Mouse (Mus musculus) lung, postnatal 0 days (tissue): ENCODE data around the gene Onecut3. TPM values are rescaled to one million over a fixed set of nuclear protein-coding genes. Genes with fewer than 3 reads are reported as not detected.

Experiments used
- ATAC-seq: fragments of 200-750 bp; cut with Nextera tagmentation; 2 replicates; pipeline ENCODE4 v1.8.0; 2017; ENCODE audit warnings: moderate library complexity
- DNase-seq: peaks from one replicate; pipeline ENCODE4 v3.0.0-alpha.2; 2016; ENCODE audit warnings: low spot score
- H3K27ac ChIP-seq: fragments of 300-500 bp; sonication (generic); 2 replicates; pipeline ENCODE4 v1.5.1; 2014; ENCODE audit warnings: antibody characterized with exemption, mild to moderate bottlenecking, low read length, mixed read lengths
- H3K27me3 ChIP-seq: fragments of 300-500 bp; sonication (generic); replicated peaks from 2 replicates; pipeline ENCODE4 v1.6.1; 2014; ENCODE audit warnings: low read length, mixed read lengths; ENCODE audit not compliant: insufficient read depth
- H3K36me3 ChIP-seq: fragments of 300-500 bp; sonication (generic); 2 replicates; pipeline ENCODE4 v1.6.1; 2014; ENCODE audit warnings: low read length, mixed read lengths; ENCODE audit not compliant: insufficient read depth
- H3K4me1 ChIP-seq: fragments of 300-500 bp; sonication (generic); 2 replicates; pipeline ENCODE4 v1.6.1; 2014; ENCODE audit warnings: antibody characterized with exemption, low read depth, low read length, mixed read lengths; ENCODE audit not compliant: insufficient read depth
- H3K4me2 ChIP-seq: fragments of 300-500 bp; sonication (generic); replicated peaks from 2 replicates; pipeline ENCODE4 v1.6.1; 2014; ENCODE audit warnings: low read depth, mild to moderate bottlenecking, low read length, moderate library complexity, mixed read lengths
- H3K4me3 ChIP-seq: fragments of 300-500 bp; sonication (generic); 2 replicates; pipeline ENCODE4 v1.5.1; 2014; ENCODE audit warnings: low read depth, low read length
- H3K9ac ChIP-seq: fragments of 300-500 bp; sonication (generic); replicated peaks from 2 replicates; pipeline ENCODE4 v1.6.1; 2014; ENCODE audit warnings: low read depth, mild to moderate bottlenecking
- H3K9me3 ChIP-seq: fragments of 300-500 bp; sonication (generic); 2 replicates; pipeline ENCODE4 v1.6.1; 2016; ENCODE audit warnings: low read length, mixed read lengths
- CTCF ChIP-seq: IDR thresholded peaks from 2 replicates; pipeline ENCODE4 v1.5.1; 2016; ENCODE audit warnings: antibody characterized with exemption, mild to moderate bottlenecking
- EP300 ChIP-seq: IDR thresholded peaks from 2 replicates; pipeline ENCODE4 v1.6.1; 2016; ENCODE audit warnings: antibody characterized with exemption, mild to moderate bottlenecking, control low read depth
- WGBS: fragments of 180-500 bp; shearing (Covaris S2); extraction: QIAGEN DNeasy Blood & Tissue Kit; methylation state at CpG from one replicate; pipeline ENCODE4 v1.1.7; 2014; 5-methylcytosine and 5-hydroxymethylcytosine counted together
- polyA plus RNA-seq: library from polyadenylated mRNA; unstranded; fragments of >200 nt; fragmentation: Nextera tagmentation; extraction: Ambion mirVana; gene quantifications from 2 replicates; pipeline ENCODE4 v1.2.1, GENCODE M21; 2015

Onecut3 gene
- not detected in 2 replicates for polyA plus RNA-seq

DNA sequence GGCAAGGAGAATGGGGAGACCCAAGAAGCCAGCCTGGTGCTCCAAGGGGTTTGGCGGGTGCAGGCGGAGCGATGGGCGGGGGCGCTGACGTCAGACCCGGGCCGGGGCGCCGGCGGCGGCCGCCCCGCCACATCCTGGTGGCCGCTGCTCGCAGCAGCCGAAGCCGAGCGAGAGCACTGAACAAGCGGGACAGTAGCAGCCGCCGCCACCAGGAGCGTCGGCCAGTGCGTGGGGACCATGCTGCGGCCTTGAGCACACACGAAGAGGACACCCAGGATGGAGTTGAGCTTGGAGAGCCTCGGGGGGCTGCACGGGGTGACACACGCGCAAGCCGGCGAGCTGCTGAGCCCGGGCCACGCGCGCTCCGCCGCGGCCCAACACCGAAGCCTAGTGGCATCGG lies at the start of gene Onecut3:
Onecut3 (plus strand) TSS at position 104 of the 400 bp plus-strand sequence.
- Histone ChIP-seq H3K4me2 (peak within 1 kb of the TSS; percentile 56), H3K4me3 (peak within 1 kb of the TSS; percentile 35), H3K36me3 (no peaks in the 10 kb centered on the region), H3K27me3 (peaks cover 84% of the 10 kb centered on the region), H3K27ac (no peak within 1 kb of the TSS), H3K9me3 (no peaks in the 10 kb centered on the region), H3K4me1 (peaks cover 7% of the 10 kb centered on the region), H3K9ac (no peak within 1 kb of the TSS)
- WGBS, result 1% methylated on average over 25 of the region's 42 CpGs
- ATAC-seq (peak; percentile 54), DNase-seq (peak; percentile 44)
- TF ChIP-seq CTCF, result peak; percentile 24
- TF ChIP-seq EP300, result no peak

DNA sequence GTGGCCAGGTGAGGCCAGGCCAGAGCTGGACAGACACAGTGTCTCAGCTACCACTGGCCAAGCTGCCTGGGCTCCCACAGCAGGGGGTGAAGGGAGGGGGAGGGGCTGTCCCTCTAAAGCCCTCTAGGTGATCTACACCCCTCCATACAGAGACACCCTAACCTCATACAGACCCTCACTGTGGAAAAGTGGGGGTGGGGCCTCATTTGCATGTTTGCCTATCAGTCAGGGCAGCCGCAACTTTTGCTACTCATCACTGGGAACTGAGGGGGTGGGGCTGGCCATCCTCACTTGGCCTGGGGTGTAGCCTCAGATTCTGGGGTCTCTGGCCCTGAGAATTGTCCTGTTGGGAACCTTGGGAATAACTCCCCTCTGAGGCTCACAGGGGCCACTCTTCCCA lies 49.6 kb upstream of the Onecut3 start:
- Histone ChIP-seq H3K36me3 (no peaks in the 10 kb centered on the region), H3K4me2 (no peak overlapping the region), H3K4me1 (no peaks in the 10 kb centered on the region), H3K27ac (no peak overlapping the region), H3K4me3 (no peak overlapping the region), H3K27me3 (no peaks in the 10 kb centered on the region), H3K9me3 (no peaks in the 10 kb centered on the region), H3K9ac (no peak overlapping the region)
- no peak for TF ChIP-seq CTCF
- no peak for TF ChIP-seq EP300
- DNase-seq (no peak), ATAC-seq (no peak)
- WGBS, result 67% methylated on average over 1 of the region's 1 CpGs

DNA sequence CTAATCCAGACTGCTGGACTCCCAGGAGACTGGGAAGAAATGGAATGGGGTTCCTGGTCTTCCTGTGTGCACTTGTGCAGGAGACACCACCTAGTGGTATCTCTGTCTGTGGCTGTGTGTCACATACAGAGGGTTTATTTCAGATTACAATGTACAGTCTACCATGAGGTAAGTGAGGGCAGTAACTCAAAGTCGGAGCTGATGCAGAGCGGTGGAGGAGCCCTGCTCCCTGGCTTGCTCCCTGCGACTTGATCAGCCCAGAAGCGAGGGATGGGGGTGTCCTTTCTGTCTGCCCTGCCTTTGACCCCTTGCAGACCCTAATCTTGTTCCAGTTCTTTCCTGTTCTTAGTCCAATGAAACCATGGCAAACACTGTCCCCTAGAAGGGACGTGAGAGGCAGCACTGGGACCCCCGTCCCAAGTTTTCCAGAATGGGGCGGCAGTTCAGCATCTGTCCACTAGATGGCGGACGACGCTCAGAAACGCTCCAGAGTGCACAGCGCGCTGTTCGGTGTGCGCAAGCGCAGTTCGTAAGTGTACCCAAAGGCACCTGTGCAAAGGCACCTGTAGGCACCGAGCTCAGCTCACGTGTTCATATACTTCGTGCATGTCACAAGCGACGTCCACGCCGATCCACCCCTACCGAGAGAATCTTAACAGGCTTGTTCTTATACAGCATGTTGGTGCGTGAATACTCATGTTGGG lies 48.6 kb upstream of the Onecut3 start:
- DNase-seq (peak; percentile 88), ATAC-seq (peak; percentile 88)
- Histone ChIP-seq H3K4me3 (no peak overlapping the region), H3K4me1 (no peaks in the 10 kb centered on the region), H3K4me2 (no peak overlapping the region), H3K27me3 (no peaks in the 10 kb centered on the region), H3K36me3 (no peaks in the 10 kb centered on the region), H3K9me3 (no peaks in the 10 kb centered on the region), H3K27ac (no peak overlapping the region), H3K9ac (no peak overlapping the region)
- 7% methylated on average over 26 of the region's 26 CpGs for WGBS
- peak; percentile 99 for TF ChIP-seq CTCF
- TF ChIP-seq EP300, result no peak

DNA sequence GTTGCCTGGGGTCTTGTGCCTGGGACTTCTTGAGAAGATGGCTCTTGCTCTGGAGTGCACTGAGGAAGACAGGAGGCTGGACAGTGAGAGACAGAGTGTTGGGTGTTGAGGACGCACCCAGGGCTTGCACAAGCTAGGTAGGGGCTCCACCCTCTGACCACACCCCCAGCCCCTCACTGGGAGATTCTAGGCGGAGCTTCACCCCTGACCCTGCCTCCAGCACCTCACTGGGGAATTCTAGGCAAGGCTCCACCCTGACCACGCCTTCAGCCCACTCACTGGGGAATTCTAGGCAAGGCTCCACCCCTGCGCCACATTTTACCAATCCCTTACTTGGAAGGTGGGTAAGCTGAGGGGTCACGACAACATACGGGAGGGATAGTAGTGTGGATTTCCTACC lies 44.0 kb upstream of the Onecut3 start:
- no peaks in the 10 kb centered on the region for H3K4me1 ChIP-seq
- ATAC-seq (no peak), DNase-seq (no peak)
- no peak overlapping the region for H3K4me2 ChIP-seq
- no peaks in the 10 kb centered on the region for H3K36me3 ChIP-seq
- no peak overlapping the region for H3K4me3 ChIP-seq
- H3K9ac ChIP-seq, result no peak overlapping the region
- H3K9me3 ChIP-seq, result no peaks in the 10 kb centered on the region
- TF ChIP-seq CTCF, result no peak
- TF ChIP-seq EP300, result no peak
- H3K27ac ChIP-seq, result no peak overlapping the region
- no peaks in the 10 kb centered on the region for H3K27me3 ChIP-seq
- WGBS, result 7% methylated on average over 6 of the region's 6 CpGs

DNA sequence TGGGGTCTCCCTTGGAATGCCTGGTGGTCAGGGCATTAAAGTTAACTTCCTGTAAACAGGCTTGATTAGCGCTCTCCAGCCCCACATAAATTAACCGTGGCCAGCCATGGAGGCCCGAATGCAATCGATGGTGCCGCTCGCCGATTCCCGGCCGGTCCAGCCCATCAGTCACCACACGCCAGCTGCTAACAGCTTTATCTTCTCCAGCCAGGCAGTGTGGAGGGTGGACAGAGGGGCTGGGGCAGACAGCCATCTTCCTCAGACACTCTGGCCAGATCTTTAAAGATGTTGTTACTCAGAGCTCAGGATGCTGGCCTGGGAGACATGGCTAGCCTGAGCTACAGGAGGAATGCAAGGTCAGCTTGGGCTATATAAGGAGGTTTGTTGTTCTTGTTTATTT lies 41.0 kb upstream of the Onecut3 start:
- H3K27ac ChIP-seq, result no peak overlapping the region
- no peak for ATAC-seq
- no peak overlapping the region for H3K9ac ChIP-seq
- no peaks in the 10 kb centered on the region for H3K36me3 ChIP-seq
- H3K4me2 ChIP-seq, result no peak overlapping the region
- no peaks in the 10 kb centered on the region for H3K4me1 ChIP-seq
- no peak overlapping the region for H3K4me3 ChIP-seq
- H3K9me3 ChIP-seq, result no peaks in the 10 kb centered on the region
- DNase-seq, result no peak
- no peaks in the 10 kb centered on the region for H3K27me3 ChIP-seq
- TF ChIP-seq EP300 (no peak), CTCF (no peak)
- 46% methylated on average over 10 of the region's 10 CpGs for WGBS

DNA sequence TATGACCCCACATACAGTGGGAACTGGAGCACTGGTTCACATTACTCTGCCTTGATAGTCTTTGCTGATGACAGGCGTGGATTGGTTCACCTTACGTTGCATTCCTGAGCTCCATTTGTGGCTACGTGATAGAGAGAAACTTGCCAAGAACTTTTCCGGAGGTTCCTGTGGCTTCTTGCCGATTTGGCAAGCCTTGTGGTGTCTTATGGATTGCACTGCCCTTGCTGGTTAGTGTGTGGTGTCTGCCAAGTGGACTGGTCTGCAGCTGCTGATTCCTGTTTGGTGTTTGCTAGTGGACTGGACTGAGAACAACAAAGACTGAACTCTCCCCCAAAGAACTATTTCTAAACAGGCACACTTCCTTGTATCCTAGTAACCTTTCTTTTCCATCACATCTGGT lies 39.9 kb upstream of the Onecut3 start:
- no peak overlapping the region for H3K4me2 ChIP-seq
- TF ChIP-seq EP300, result no peak
- no peak for TF ChIP-seq CTCF
- H3K27ac ChIP-seq, result no peak overlapping the region
- no peak overlapping the region for H3K9ac ChIP-seq
- no peaks in the 10 kb centered on the region for H3K4me1 ChIP-seq
- H3K36me3 ChIP-seq, result no peaks in the 10 kb centered on the region
- ATAC-seq (no peak), DNase-seq (no peak)
- no peak overlapping the region for H3K4me3 ChIP-seq
- H3K27me3 ChIP-seq, result no peaks in the 10 kb centered on the region
- 73% methylated on average over 5 of the region's 5 CpGs for WGBS
- H3K9me3 ChIP-seq, result no peaks in the 10 kb centered on the region
